Mouse (Mus musculus) liver, embryonic 15.5 days (tissue): ENCODE measurements around the gene Gm49320. TPM values are rescaled to one million over a fixed set of nuclear protein-coding genes. Genes with fewer than 3 reads are reported as not detected.

Experiments
- polyA plus RNA-seq: library from polyadenylated mRNA; unstranded; fragments of >200 nt; fragmentation: Nextera tagmentation; extraction: Ambion mirVana; gene quantifications from 2 replicates; pipeline ENCODE4 v1.2.1, GENCODE M21; 2015

The Gm49320 gene
- polyA plus RNA-seq, 1 experiment from 2014 or later, result 0.10 TPM

Other genes with a start within 250 kb of the Gm49320 start
- gene Cd209f, start 133.0 kb upstream of the Gm49320 start, polyA plus RNA-seq, result 1.4 and 1.9 TPM in 2 replicates
- gene Cd209g, start 104.8 kb upstream of the Gm49320 start, polyA plus RNA-seq, result 0.10 TPM in 1 of 2 replicates, not detected in the other
- 4.9 and 6.0 TPM in 2 replicates for gene Evi5l, start 72.3 kb upstream of the Gm49320 start, polyA plus RNA-seq
- 0.36 and 0.37 TPM in 2 replicates for gene Prr36, start 21.4 kb upstream of the Gm49320 start, polyA plus RNA-seq
- 0.22 and 0.32 TPM in 2 replicates for gene Lrrc8e, start 12.0 kb upstream of the Gm49320 start, polyA plus RNA-seq
- 10.4 and 11.1 TPM in 2 replicates for gene Map2k7, start 125 bp upstream of the Gm49320 start, polyA plus RNA-seq
- gene Tgfbr3l, start 9.3 kb downstream of the Gm49320 start, polyA plus RNA-seq, result 0.36 and 0.68 TPM in 2 replicates
- gene Snapc2, start 14.2 kb downstream of the Gm49320 start, polyA plus RNA-seq, result 17.8 and 21.8 TPM in 2 replicates
- 1.9 and 2.4 TPM in 2 replicates for gene Ctxn1, start 20.4 kb downstream of the Gm49320 start, polyA plus RNA-seq
- gene Timm44, start 37.0 kb downstream of the Gm49320 start, polyA plus RNA-seq, result 27.8 and 31.4 TPM in 2 replicates
- 4.6 and 5.4 TPM in 2 replicates for gene Ccl25, start 86.3 kb downstream of the Gm49320 start, polyA plus RNA-seq
- 93.0 and 102 TPM in 2 replicates for gene Elavl1, start 86.5 kb downstream of the Gm49320 start, polyA plus RNA-seq